Mouse (Mus musculus) right cerebral cortex, postnatal 25 days (tissue): ENCODE data around the gene Gm42878.

Experiments
- DNase-seq: peaks from one replicate; pipeline ENCODE4 v3.0.0; 2022

The Gm42878 gene

GRCm38 (mm10) chr5:121477680-121478079 lies 67.6 kb downstream of the Gm42878 start:
- no peak for DNase-seq

- no peak for DNase-seq
These were observed 69.2 kb downstream of the Gm42878 start for GRCm38 (mm10) chr5:121476040-121476439.

GRCm38 (mm10) chr5:121474610-121475009 lies 70.7 kb downstream of the Gm42878 start:
- DNase-seq = no peak

- no peak for DNase-seq
These were observed 72.9 kb downstream of the Gm42878 start for GRCm38 (mm10) chr5:121472411-121472810.

GRCm38 (mm10) chr5:121469566-121469965 lies 75.7 kb downstream of the Gm42878 start:
- DNase-seq = no peak
